Mouse (Mus musculus) hindbrain, embryonic 10.5 days (tissue): ENCODE data around the gene Zfp661. TPM values are rescaled to one million over a fixed set of nuclear protein-coding genes. Genes with fewer than 3 reads are reported as not detected.

Source experiments
- DNase-seq: peaks from one replicate; pipeline ENCODE4 v3.0.0-alpha.2; 2017; ENCODE audit warnings: low spot score
- H3K27ac ChIP-seq: fragments of 300-500 bp; sonication (generic); 2 replicates; pipeline ENCODE4 v1.5.1; 2016; ENCODE audit warnings: mild to moderate bottlenecking, moderate library complexity
- H3K27me3 ChIP-seq: fragments of 300-500 bp; sonication (generic); 2 replicates; pipeline ENCODE4 v1.6.1; 2016; ENCODE audit warnings: mild to moderate bottlenecking; ENCODE audit not compliant: poor library complexity, insufficient read depth, severe bottlenecking
- H3K36me3 ChIP-seq: fragments of 300-500 bp; sonication (generic); 2 replicates; pipeline ENCODE4 v1.6.1; 2016; ENCODE audit warnings: mild to moderate bottlenecking, moderate library complexity
- H3K4me1 ChIP-seq: fragments of 300-500 bp; sonication (generic); replicated peaks from 2 replicates; pipeline ENCODE4 v1.6.1; 2016; ENCODE audit warnings: mild to moderate bottlenecking
- H3K4me3 ChIP-seq: fragments of 300-500 bp; sonication (generic); 2 replicates; pipeline ENCODE4 v1.5.1; 2016; ENCODE audit warnings: mild to moderate bottlenecking, moderate library complexity
- H3K9me3 ChIP-seq: fragments of 300-500 bp; sonication (generic); 2 replicates; pipeline ENCODE4 v1.6.1; 2016; ENCODE audit warnings: mild to moderate bottlenecking, moderate library complexity
- WGBS: fragments of 180-500 bp; shearing (Covaris S2); methylation state at CpG from one replicate; pipeline ENCODE4 v1.1.7; 2016; 5-methylcytosine and 5-hydroxymethylcytosine counted together
- polyA plus RNA-seq: library from polyadenylated mRNA; unstranded; fragments of >200 nt; fragmentation: Nextera tagmentation; extraction: Ambion mirVana; gene quantifications from 2 replicates; pipeline ENCODE4 v1.2.1, GENCODE M21; 2016

Zfp661 gene
- polyA plus RNA-seq, 1 experiment from 2014 or later: 8.0 TPM

GRCm38 (mm10) chr2:127541697-127542096 is 45.2 kb downstream of the Zfp661 start:
- Histone ChIP-seq H3K4me1 (peaks cover 11% of the 10 kb centered on the region), H3K27me3 (peaks cover 65% of the 10 kb centered on the region), H3K4me3 (no peak overlapping the region), H3K36me3 (no peaks in the 10 kb centered on the region), H3K27ac (no peak overlapping the region), H3K9me3 (no peaks in the 10 kb centered on the region)
- DNase-seq: no peak
- WGBS: 85% methylated on average over 2 of the region's 2 CpGs

- WGBS: 5% methylated on average over 29 of the region's 29 CpGs
- H3K27me3 ChIP-seq: peaks cover 65% of the 10 kb centered on the region
- H3K36me3 ChIP-seq: no peaks in the 10 kb centered on the region
- H3K4me3 ChIP-seq: peak within 1 kb of the TSS; percentile 40
- peak within 1 kb of the TSS; percentile 57 for H3K27ac ChIP-seq
- no peaks in the 10 kb centered on the region for H3K9me3 ChIP-seq
- H3K4me1 ChIP-seq: peaks cover 11% of the 10 kb centered on the region
- DNase-seq: peak; percentile 24
Observed at GRCm38 (mm10) chr2:127541185-127541584, 45.7 kb downstream of the Zfp661 start, which contains the start of gene Prom2. Prom2 (minus strand) TSS chr2:127541467.

GRCm38 (mm10) chr2:127539494-127539893 is 47.4 kb downstream of the Zfp661 start:
- no peaks in the 10 kb centered on the region for H3K9me3 ChIP-seq
- H3K4me1 ChIP-seq: peaks cover 11% of the 10 kb centered on the region
- peaks cover 65% of the 10 kb centered on the region for H3K27me3 ChIP-seq
- no peak overlapping the region for H3K27ac ChIP-seq
- DNase-seq: no peak
- 21% methylated on average over 4 of the region's 4 CpGs for WGBS
- no peak overlapping the region for H3K4me3 ChIP-seq
- H3K36me3 ChIP-seq: no peaks in the 10 kb centered on the region

GRCm38 (mm10) chr2:127537548-127537947 is 49.3 kb downstream of the Zfp661 start:
- H3K4me3 ChIP-seq: no peak overlapping the region
- peaks cover 48% of the 10 kb centered on the region for H3K27me3 ChIP-seq
- H3K4me1 ChIP-seq: peaks cover 11% of the 10 kb centered on the region
- 75% methylated on average over 3 of the region's 3 CpGs for WGBS
- no peaks in the 10 kb centered on the region for H3K36me3 ChIP-seq
- no peaks in the 10 kb centered on the region for H3K9me3 ChIP-seq
- no peak for DNase-seq
- H3K27ac ChIP-seq: no peak overlapping the region

GRCm38 (mm10) chr2:127535363-127535762 is 51.5 kb downstream of the Zfp661 start:
- H3K27ac ChIP-seq: no peak overlapping the region
- peaks cover under 1% of the 10 kb centered on the region; the same call in 1 of the 2 replicates for H3K4me1 ChIP-seq
- 79% methylated on average over 9 of the region's 9 CpGs for WGBS
- H3K27me3 ChIP-seq: peaks cover 31% of the 10 kb centered on the region
- no peak for DNase-seq
- H3K4me3 ChIP-seq: no peak overlapping the region
- H3K9me3 ChIP-seq: no peaks in the 10 kb centered on the region
- H3K36me3 ChIP-seq: no peaks in the 10 kb centered on the region

GRCm38 (mm10) chr2:127532379-127532778 is 54.5 kb downstream of the Zfp661 start:
- Histone ChIP-seq H3K36me3 (no peaks in the 10 kb centered on the region), H3K27me3 (peaks cover 4% of the 10 kb centered on the region; the same call in 1 of the 2 replicates), H3K4me3 (no peak overlapping the region), H3K9me3 (no peaks in the 10 kb centered on the region), H3K4me1 (0 out of 2 replicates have a peak, but pooled peaks cover 4% of the 10 kb centered on the region), H3K27ac (no peak overlapping the region)
- 13% methylated on average over 9 of the region's 9 CpGs for WGBS
- DNase-seq: peak; percentile 49

GRCm38 (mm10) chr2:127531592-127531991 is 55.3 kb downstream of the Zfp661 start:
- no peak overlapping the region for H3K4me3 ChIP-seq
- H3K9me3 ChIP-seq: no peaks in the 10 kb centered on the region
- 85% methylated on average over 2 of the region's 2 CpGs for WGBS
- no peak overlapping the region for H3K27ac ChIP-seq
- DNase-seq: no peak
- 0 out of 2 replicates have a peak, but pooled peaks cover 4% of the 10 kb centered on the region for H3K4me1 ChIP-seq
- peaks cover 4% of the 10 kb centered on the region; the same call in 1 of the 2 replicates for H3K27me3 ChIP-seq
- no peaks in the 10 kb centered on the region for H3K36me3 ChIP-seq

GRCm38 (mm10) chr2:127530418-127530817 is 56.5 kb downstream of the Zfp661 start:
- Histone ChIP-seq H3K27me3 (peaks cover 4% of the 10 kb centered on the region; the same call in 1 of the 2 replicates), H3K27ac (no peak overlapping the region), H3K4me1 (0 out of 2 replicates have a peak, but pooled peaks cover 4% of the 10 kb centered on the region), H3K36me3 (no peaks in the 10 kb centered on the region), H3K4me3 (no peak overlapping the region), H3K9me3 (no peaks in the 10 kb centered on the region)
- 69% methylated on average over 3 of the region's 3 CpGs for whole genome bisulfite sequencing
- no peak for DNase-seq

- Histone ChIP-seq H3K27ac (no peak overlapping the region), H3K27me3 (peaks cover 2% of the 10 kb centered on the region; the same call in 1 of the 2 replicates), H3K9me3 (no peaks in the 10 kb centered on the region), H3K4me1 (peaks cover 38% of the 10 kb centered on the region), H3K4me3 (no peak overlapping the region), H3K36me3 (no peaks in the 10 kb centered on the region)
- WGBS: 80% methylated on average over 3 of the region's 3 CpGs
- no peak for DNase-seq
Observed at GRCm38 (mm10) chr2:127525004-127525775, 61.7 kb downstream of the Zfp661 start.

Other genes with a start within 250 kb of the Zfp661 start
- gene Astl, start 248.5 kb downstream of the Zfp661 start, polyA plus RNA-seq: not detected in 2 replicates
- gene Adra2b, start 223.9 kb downstream of the Zfp661 start, polyA plus RNA-seq: 2.3 and 3.0 TPM in 2 replicates
- gene Gpat2, start 161.9 kb downstream of the Zfp661 start, polyA plus RNA-seq: 0.10 and 0.24 TPM in 2 replicates
- 20.5 and 27.1 TPM in 2 replicates for gene Fahd2a, start 142.5 kb downstream of the Zfp661 start, polyA plus RNA-seq
- 2.2 TPM in 2 replicates for gene Kcnip3, start 65.0 kb downstream of the Zfp661 start, polyA plus RNA-seq
- gene Prom2, start 45.6 kb downstream of the Zfp661 start, polyA plus RNA-seq: 0.65 and 0.85 TPM in 2 replicates
- 158 and 163 TPM in 2 replicates for gene Mrps5, start 128 bp upstream of the Zfp661 start, polyA plus RNA-seq
- 0.69 and 2.4 TPM in 2 replicates for gene Mal, start 69.6 kb upstream of the Zfp661 start, polyA plus RNA-seq
- gene Mall, start 142.8 kb upstream of the Zfp661 start, polyA plus RNA-seq: 0.77 and 1.8 TPM in 2 replicates
- 34.4 and 39.3 TPM in 2 replicates for gene Nphp1, start 201.8 kb upstream of the Zfp661 start, polyA plus RNA-seq
- 23.3 and 26.8 TPM in 2 replicates for gene Mtln, start 205.4 kb upstream of the Zfp661 start, polyA plus RNA-seq
- 64.5 and 98.5 TPM in 2 replicates for gene Bub1, start 244.8 kb upstream of the Zfp661 start, polyA plus RNA-seq